Mouse (Mus musculus): Measurements from ENCODE around the gene Mxra7. TPM values are rescaled to one million over a fixed set of nuclear protein-coding genes. Genes with fewer than 3 reads are reported as not detected.
A peak's percentile ranks its signal among the peaks of the same experiment; 100 is the strongest.
"Not testable (repeated sequence)": the region's sequence is repeated elsewhere in the genome, so short reads cannot be mapped to it uniquely, and the experiment has no call there.

Gene Mxra7
- total RNA-seq, 1 experiment from 2014 or later = 1.2 TPM

DNA sequence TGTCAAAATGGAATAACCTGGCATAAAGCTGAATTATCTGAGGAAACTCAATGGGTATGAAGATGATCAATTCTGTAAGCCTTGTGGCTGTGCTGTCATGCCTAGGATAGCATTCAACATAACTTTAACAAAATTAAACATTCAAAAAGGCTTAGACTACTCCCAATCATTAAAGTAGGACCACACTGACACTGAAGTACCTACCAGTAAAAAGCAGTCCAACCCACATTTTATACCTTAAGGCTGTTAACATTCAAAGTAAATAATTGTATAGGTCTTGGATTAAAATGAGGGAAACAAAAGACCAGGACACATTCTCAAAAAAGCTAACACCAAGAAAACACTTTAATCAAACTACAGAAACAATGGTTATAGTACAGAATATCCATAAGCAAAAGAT, 21.7 kb upstream of the Mxra7 start:
- no peak for ATAC-seq (replicated peaks in 1 of 2; ENCODE audit: insufficient read depth in 1 of 2, low FRiP score in 2 of 2, low TSS enrichment in 1 of 2, low read depth in 1 of 2, poor library complexity in 2 of 2, severe bottlenecking in 2 of 2)

DNA sequence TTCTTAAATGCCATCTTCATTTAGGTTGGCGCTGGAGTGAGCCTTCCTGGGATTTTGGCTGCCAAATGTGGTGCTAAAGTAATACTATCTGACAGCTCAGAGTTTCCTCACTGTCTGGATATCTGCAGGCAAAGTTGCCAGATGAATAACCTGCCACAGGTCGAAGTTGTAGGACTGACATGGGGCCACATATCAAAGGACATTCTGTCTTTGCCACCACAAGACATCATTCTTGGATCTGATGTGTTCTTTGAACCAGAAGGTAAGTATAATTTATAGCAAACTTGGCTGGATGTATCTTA, 21.0 kb upstream of the Mxra7 start:
- ATAC-seq (replicated peaks in 1 of 2; ENCODE audit: insufficient read depth in 1 of 2, low FRiP score in 2 of 2, low TSS enrichment in 1 of 2, low read depth in 1 of 2, poor library complexity in 2 of 2, severe bottlenecking in 2 of 2) = not testable (repeated sequence)

- ATAC-seq (replicated peaks in 1 of 2; ENCODE audit: insufficient read depth in 1 of 2, low FRiP score in 2 of 2, low TSS enrichment in 1 of 2, low read depth in 1 of 2, poor library complexity in 2 of 2, severe bottlenecking in 2 of 2) = no peak
Observed at GRCm38 (mm10) chr11:116848086-116848876, 20.4 kb upstream of the Mxra7 start.

- no peak for ATAC-seq (replicated peaks in 1 of 2; ENCODE audit: insufficient read depth in 1 of 2, low FRiP score in 2 of 2, low TSS enrichment in 1 of 2, low read depth in 1 of 2, poor library complexity in 2 of 2, severe bottlenecking in 2 of 2)
Observed at GRCm38 (mm10) chr11:116847187-116848085, 19.6 kb upstream of the Mxra7 start.

DNA sequence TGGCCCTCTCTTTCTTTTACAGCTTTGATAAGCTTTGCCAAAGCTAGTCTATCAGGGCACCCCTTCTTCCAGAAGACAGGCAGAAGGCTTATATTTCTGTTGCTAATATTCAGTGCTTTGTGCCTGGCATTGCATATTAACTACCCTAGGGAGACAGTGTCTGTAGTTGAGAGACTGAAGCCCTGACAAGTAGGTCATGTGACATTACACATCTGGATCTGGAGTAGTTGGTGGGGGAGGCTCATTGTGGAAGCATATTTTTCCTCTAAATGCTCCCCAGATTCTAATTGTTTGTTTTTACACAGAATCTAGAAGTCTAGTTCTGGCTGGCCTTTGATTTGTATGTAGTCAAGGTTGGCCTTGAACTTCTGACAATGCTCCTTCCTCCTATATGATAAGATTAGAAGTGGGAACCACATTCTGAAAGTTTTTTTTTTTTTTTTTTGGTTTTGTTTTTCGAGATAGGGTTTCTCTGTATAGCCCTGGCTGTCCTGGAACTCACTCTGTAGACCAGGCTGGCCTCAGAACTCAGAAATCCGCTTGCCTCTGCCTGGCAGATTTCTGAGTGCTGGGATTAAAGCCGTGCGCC, 18.8 kb upstream of the Mxra7 start:
- no peak for ATAC-seq (replicated peaks in 1 of 2; ENCODE audit: insufficient read depth in 1 of 2, low FRiP score in 2 of 2, low TSS enrichment in 1 of 2, low read depth in 1 of 2, poor library complexity in 2 of 2, severe bottlenecking in 2 of 2)

GRCm38 (mm10) chr11:116843261-116844233, 15.7 kb upstream of the Mxra7 start, which contains the start of the genes Mettl23 and Jmjd6:
Mettl23 (plus strand) TSS chr11:116843278.
Jmjd6 (minus strand) TSS chr11:116843449.
- ATAC-seq (replicated peaks in 1 of 2; ENCODE audit: insufficient read depth in 1 of 2, low FRiP score in 2 of 2, low TSS enrichment in 1 of 2, low read depth in 1 of 2, poor library complexity in 2 of 2, severe bottlenecking in 2 of 2) = peak; percentile 85 to 91

GRCm38 (mm10) chr11:116842531-116843260, 14.8 kb upstream of the Mxra7 start:
- peak; percentile 28 to 29; a peak in 2 of 4 replicates for ATAC-seq (replicated peaks in 1 of 2; ENCODE audit: insufficient read depth in 1 of 2, low FRiP score in 2 of 2, low TSS enrichment in 1 of 2, low read depth in 1 of 2, poor library complexity in 2 of 2, severe bottlenecking in 2 of 2)

GRCm38 (mm10) chr11:116840748-116841147, 12.9 kb upstream of the Mxra7 start:
- ATAC-seq (replicated peaks in 1 of 2; ENCODE audit: insufficient read depth in 1 of 2, low FRiP score in 2 of 2, low TSS enrichment in 1 of 2, low read depth in 1 of 2, poor library complexity in 2 of 2, severe bottlenecking in 2 of 2) = no peak

- no peak for ATAC-seq (replicated peaks in 1 of 2; ENCODE audit: insufficient read depth in 1 of 2, low FRiP score in 2 of 2, low TSS enrichment in 1 of 2, low read depth in 1 of 2, poor library complexity in 2 of 2, severe bottlenecking in 2 of 2)
Observed at GRCm38 (mm10) chr11:116839601-116840000, 11.8 kb upstream of the Mxra7 start.

DNA sequence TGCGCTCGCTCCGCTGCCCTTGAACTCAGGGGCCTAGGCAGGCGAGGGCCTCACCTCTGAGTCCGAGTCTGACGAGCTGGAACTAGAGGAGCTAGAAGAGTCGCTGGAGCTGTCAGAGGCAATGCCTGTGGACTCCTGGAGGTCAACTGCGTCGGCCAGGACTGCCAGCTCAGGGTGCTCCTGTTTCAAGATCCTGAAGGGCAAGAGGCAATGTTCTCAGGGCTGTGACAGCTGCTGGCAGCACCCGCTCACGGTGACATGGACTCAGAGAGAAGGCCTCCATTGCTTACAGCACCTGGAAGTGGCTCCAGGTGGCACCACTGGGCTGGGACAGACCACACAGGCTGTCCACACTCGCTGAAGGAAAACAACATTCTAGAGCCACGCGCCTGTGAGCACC, 11.1 kb upstream of the Mxra7 start:
- no peak for ATAC-seq (replicated peaks in 1 of 2; ENCODE audit: insufficient read depth in 1 of 2, low FRiP score in 2 of 2, low TSS enrichment in 1 of 2, low read depth in 1 of 2, poor library complexity in 2 of 2, severe bottlenecking in 2 of 2)

GRCm38 (mm10) chr11:116837441-116837840, 9.6 kb upstream of the Mxra7 start:
- no peak for ATAC-seq (replicated peaks in 1 of 2; ENCODE audit: insufficient read depth in 1 of 2, low FRiP score in 2 of 2, low TSS enrichment in 1 of 2, low read depth in 1 of 2, poor library complexity in 2 of 2, severe bottlenecking in 2 of 2)

- no peak for ATAC-seq (replicated peaks in 1 of 2; ENCODE audit: insufficient read depth in 1 of 2, low FRiP score in 2 of 2, low TSS enrichment in 1 of 2, low read depth in 1 of 2, poor library complexity in 2 of 2, severe bottlenecking in 2 of 2)
Observed at GRCm38 (mm10) chr11:116836283-116836682, 8.4 kb upstream of the Mxra7 start.

DNA sequence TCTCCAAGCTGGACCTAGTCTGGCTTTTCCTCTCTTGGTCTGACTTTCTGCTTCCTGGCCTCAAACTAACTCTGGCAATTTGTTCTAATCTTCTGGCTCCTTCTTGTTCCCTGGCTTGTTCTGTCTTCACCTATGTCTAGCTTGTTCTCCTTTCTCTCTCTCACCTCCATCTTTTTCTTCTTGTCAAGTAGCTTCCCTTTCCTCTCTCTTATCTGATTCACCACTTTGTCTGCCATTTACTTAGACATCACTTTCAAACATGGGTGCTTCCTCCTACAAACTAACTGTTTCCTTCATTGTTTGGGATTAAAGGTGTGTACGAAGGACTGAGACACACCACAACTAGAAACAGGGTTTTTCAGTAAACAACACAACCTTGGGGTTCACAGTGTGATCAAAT, 7.1 kb upstream of the Mxra7 start:
- no peak for ATAC-seq (replicated peaks in 1 of 2; ENCODE audit: insufficient read depth in 1 of 2, low FRiP score in 2 of 2, low TSS enrichment in 1 of 2, low read depth in 1 of 2, poor library complexity in 2 of 2, severe bottlenecking in 2 of 2)

- no peak for ATAC-seq (replicated peaks in 1 of 2; ENCODE audit: insufficient read depth in 1 of 2, low FRiP score in 2 of 2, low TSS enrichment in 1 of 2, low read depth in 1 of 2, poor library complexity in 2 of 2, severe bottlenecking in 2 of 2)
Observed at GRCm38 (mm10) chr11:116832172-116832685, 4.4 kb upstream of the Mxra7 start.

- peak in 1 of 2 experiments; percentile 15; a peak in 1 of 4 replicates for ATAC-seq (replicated peaks in 1 of 2; ENCODE audit: insufficient read depth in 1 of 2, low FRiP score in 2 of 2, low TSS enrichment in 1 of 2, low read depth in 1 of 2, poor library complexity in 2 of 2, severe bottlenecking in 2 of 2)
Observed at GRCm38 (mm10) chr11:116826550-116827504, 1.0 kb downstream of the Mxra7 start.

Data from hematopoietic stem cell, adult 5-6 weeks (primary cell).